ENCODE assay signal across 11 mouse cellular contexts in the genomic region with DNA sequence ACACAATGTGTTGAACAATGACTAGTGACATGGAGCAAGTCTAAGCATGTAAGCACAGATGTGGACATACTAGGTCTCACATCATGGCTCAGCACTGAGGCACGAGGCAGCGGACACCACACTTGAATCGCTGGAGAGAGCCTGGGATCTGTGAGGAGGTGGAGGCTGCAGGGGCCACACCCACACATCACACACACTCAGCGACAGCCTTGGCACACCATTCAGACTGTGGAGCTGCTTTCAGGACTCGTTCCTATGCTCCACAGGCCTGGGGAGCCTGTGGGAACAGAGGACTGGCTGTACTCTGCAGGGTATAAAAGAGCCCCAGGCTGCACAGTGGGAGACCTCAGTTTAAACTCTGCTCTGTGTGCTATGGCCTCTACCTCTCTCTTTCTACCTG.
DNase-seq lines count a peak whose midpoint lies in the region; ATAC-seq and TF ChIP-seq lines count a peak whose summit lies in the region.
"Had no signal": no experiment of that assay in that cellular context is flagged by ENCODE, and none has a peak within 500 bp of the region (broad histone marks: within the 10 kb centered on the region; RNA-seq: fewer than 3 reads in every experiment).

No protein-coding gene starts in this region.

- no peak overlapping the region for H3K4me3 ChIP-seq in neural tube, embryonic 11.5 days (ENCODE audit: low read depth, low read length)
- H3K4me3 ChIP-seq in embryonic facial prominence, embryonic 10.5 days: no peak overlapping the region
- no peak overlapping the region for H3K4me3 ChIP-seq in hindbrain, embryonic 14.5 days (replicated peaks; ENCODE audit: low read length)
- H3K4me3 ChIP-seq in neural tube, embryonic 13.5 days: no peak overlapping the region
- H3K4me3 ChIP-seq in liver, postnatal 0 days (ENCODE audit: low read depth, low read length): no peak overlapping the region
- H3K4me3 ChIP-seq: limb, embryonic 15.5 days had no signal

- H3K27me3 ChIP-seq in neural tube, embryonic 11.5 days (ENCODE audit: control insufficient read depth, insufficient read depth, low read length): no peaks in the 10 kb centered on the region
- no peaks in the 10 kb centered on the region for H3K27me3 ChIP-seq in embryonic facial prominence, embryonic 10.5 days (replicated peaks; ENCODE audit: low read depth, poor library complexity, severe bottlenecking)
- no peaks in the 10 kb centered on the region for H3K27me3 ChIP-seq in hindbrain, embryonic 14.5 days (ENCODE audit: control insufficient read depth, insufficient read depth, low read length)
- no peaks in the 10 kb centered on the region for H3K27me3 ChIP-seq in neural tube, embryonic 13.5 days
- no peaks in the 10 kb centered on the region for H3K27me3 ChIP-seq in liver, postnatal 0 days (ENCODE audit: insufficient read depth, low read length)
- H3K27me3 ChIP-seq: limb, embryonic 15.5 days had no signal

- peak overlapping the region; percentile 17; the same call in 1 of the 2 replicates for H3K27ac ChIP-seq in neural tube, embryonic 11.5 days (ENCODE audit: low read depth, low read length)
- peak overlapping the region; percentile 64 for H3K27ac ChIP-seq in embryonic facial prominence, embryonic 10.5 days (replicated peaks)
- peak overlapping the region; percentile 38; the same call in 1 of the 2 replicates for H3K27ac ChIP-seq in hindbrain, embryonic 14.5 days
- H3K27ac ChIP-seq in neural tube, embryonic 13.5 days (replicated peaks): peak overlapping the region; percentile 39; the same call in 1 of the 2 replicates
- H3K27ac ChIP-seq in liver, postnatal 0 days (ENCODE audit: low read depth): no peak overlapping the region
- H3K27ac ChIP-seq: limb, embryonic 15.5 days had no signal

- no peaks in the 10 kb centered on the region for H3K36me3 ChIP-seq in neural tube, embryonic 11.5 days (ENCODE audit: control insufficient read depth, insufficient read depth, low read length)
- H3K36me3 ChIP-seq in embryonic facial prominence, embryonic 10.5 days (replicated peaks): no peaks in the 10 kb centered on the region
- H3K36me3 ChIP-seq in hindbrain, embryonic 14.5 days (replicated peaks; ENCODE audit: control insufficient read depth, insufficient read depth): no peaks in the 10 kb centered on the region
- H3K36me3 ChIP-seq in neural tube, embryonic 13.5 days: no peaks in the 10 kb centered on the region
- H3K36me3 ChIP-seq in liver, postnatal 0 days (replicated peaks; ENCODE audit: insufficient read depth, low read length): no peaks in the 10 kb centered on the region
- H3K36me3 ChIP-seq: G1E; limb, embryonic 15.5 days had no signal

- no peak for TF ChIP-seq EP300 in liver, postnatal 0 days (IDR thresholded peaks at IDR 0.05; ENCODE audit: low read depth)

- no peak overlapping the region for H3K9ac ChIP-seq in neural tube, embryonic 11.5 days (ENCODE audit: low read length)
- H3K9ac ChIP-seq in hindbrain, embryonic 14.5 days: no peak overlapping the region
- 0 out of 2 replicates have a peak overlapping the region, but pooled peaks have one; percentile 32 for H3K9ac ChIP-seq in neural tube, embryonic 13.5 days
- H3K9ac ChIP-seq in liver, postnatal 0 days (replicated peaks): no peak overlapping the region
- H3K9ac ChIP-seq: limb, embryonic 15.5 days had no signal

- H3K4me1 ChIP-seq in neural tube, embryonic 11.5 days (ENCODE audit: control insufficient read depth, insufficient read depth, low read length): peaks cover 28% of the 10 kb centered on the region
- H3K4me1 ChIP-seq in embryonic facial prominence, embryonic 10.5 days: peaks cover 71% of the 10 kb centered on the region
- H3K4me1 ChIP-seq in hindbrain, embryonic 14.5 days (replicated peaks; ENCODE audit: control insufficient read depth, insufficient read depth, low read length): peaks cover 45% of the 10 kb centered on the region
- H3K4me1 ChIP-seq in neural tube, embryonic 13.5 days (replicated peaks): peaks cover 73% of the 10 kb centered on the region
- H3K4me1 ChIP-seq in liver, postnatal 0 days (ENCODE audit: insufficient read depth): no peaks in the 10 kb centered on the region

- no peak overlapping the region for H3K4me2 ChIP-seq in neural tube, embryonic 11.5 days (ENCODE audit: low read depth)
- no peak overlapping the region for H3K4me2 ChIP-seq in hindbrain, embryonic 14.5 days (replicated peaks)
- no peak overlapping the region for H3K4me2 ChIP-seq in neural tube, embryonic 13.5 days
- H3K4me2 ChIP-seq in liver, postnatal 0 days (ENCODE audit: low read depth, low read length): no peak overlapping the region
- H3K4me2 ChIP-seq: limb, embryonic 15.5 days had no signal

- no peaks in the 10 kb centered on the region for H3K9me3 ChIP-seq in neural tube, embryonic 11.5 days (ENCODE audit: control insufficient read depth, low read length)
- H3K9me3 ChIP-seq in embryonic facial prominence, embryonic 10.5 days: no peaks in the 10 kb centered on the region
- H3K9me3 ChIP-seq in hindbrain, embryonic 14.5 days (ENCODE audit: control insufficient read depth, low read length): no peaks in the 10 kb centered on the region
- no peaks in the 10 kb centered on the region for H3K9me3 ChIP-seq in neural tube, embryonic 13.5 days
- no peaks in the 10 kb centered on the region for H3K9me3 ChIP-seq in liver, postnatal 0 days (ENCODE audit: low read length)
- H3K9me3 ChIP-seq: G1E; limb, embryonic 15.5 days had no signal

- ATAC-seq in neural tube, embryonic 11.5 days (ENCODE audit: insufficient read depth, low FRiP score, low TSS enrichment): no peak
- peak; percentile 24; the same call in 1 of the 2 replicates for ATAC-seq in hindbrain, embryonic 14.5 days (ENCODE audit: low FRiP score)
- no peak for ATAC-seq in neural tube, embryonic 13.5 days (ENCODE audit: low read depth)
- no peak for ATAC-seq in liver, postnatal 0 days

- peak; percentile 38 for DNase-seq in neural tube, embryonic 11.5 days (ENCODE audit: low spot score)
- no peak for DNase-seq in neural tube, embryonic 10.5 days (ENCODE audit: extremely low spot score, low spot score)
- no peak for DNase-seq in embryonic facial prominence, embryonic 10.5 days (ENCODE audit: low spot score)
- no peak for DNase-seq in hindbrain, embryonic 14.5 days (ENCODE audit: low spot score)
- DNase-seq in liver, postnatal 0 days: no peak
- DNase-seq in spleen, adult 18-20 months: no peak
- DNase-seq: adrenal gland, postnatal 25 days; kidney, postnatal 25 days had no signal

- TF ChIP-seq CTCF in liver, postnatal 0 days (IDR thresholded peaks at IDR 0.05; ENCODE audit: low read depth): no peak

- 19% methylated on average over 5 of the region's 5 CpGs for WGBS in neural tube, embryonic 11.5 days
- 25% methylated on average over 5 of the region's 5 CpGs for WGBS in embryonic facial prominence, embryonic 10.5 days
- WGBS in hindbrain, embryonic 14.5 days: 21% methylated on average over 5 of the region's 5 CpGs
- 20% methylated on average over 5 of the region's 5 CpGs for WGBS in neural tube, embryonic 13.5 days
- WGBS in liver, postnatal 0 days (ENCODE audit: insufficient replicate concordance): 60% methylated on average over 5 of the region's 5 CpGs
